Mouse (Mus musculus) intestine, postnatal 0 days (tissue): ENCODE results near the gene Nostrin. TPM values are rescaled to one million over a fixed set of nuclear protein-coding genes. Genes with fewer than 3 reads are reported as not detected.
A peak's percentile ranks its signal among the peaks of the same experiment; 100 is the strongest.

Experiments
- ATAC-seq: fragments of 200-750 bp; cut with Nextera tagmentation; 2 replicates; pipeline ENCODE4 v1.8.0; 2017; ENCODE audit warnings: mild to moderate bottlenecking, moderate TSS enrichment, moderate library complexity
- H3K27ac ChIP-seq: fragments of 300-500 bp; sonication (generic); 2 replicates; pipeline ENCODE4 v1.5.1; 2014; ENCODE audit warnings: mild to moderate bottlenecking, low read depth, low read length, moderate library complexity
- H3K27me3 ChIP-seq: fragments of 300-500 bp; sonication (generic); replicated peaks from 2 replicates; pipeline ENCODE4 v1.6.1; 2014; ENCODE audit warnings: low read length, mixed read lengths; ENCODE audit not compliant: control insufficient read depth, insufficient read depth
- H3K36me3 ChIP-seq: fragments of 300-500 bp; sonication (generic); 2 replicates; pipeline ENCODE4 v1.6.1; 2014; ENCODE audit warnings: mild to moderate bottlenecking, moderate library complexity; ENCODE audit not compliant: control insufficient read depth, insufficient read depth
- H3K4me1 ChIP-seq: fragments of 300-500 bp; sonication (generic); replicated peaks from 2 replicates; pipeline ENCODE4 v1.6.1; 2014; ENCODE audit warnings: antibody characterized with exemption, low read length, mixed read lengths; ENCODE audit not compliant: control insufficient read depth, insufficient read depth
- H3K4me2 ChIP-seq: fragments of 300-500 bp; sonication (generic); replicated peaks from 2 replicates; pipeline ENCODE4 v1.6.1; 2014; ENCODE audit warnings: low read depth, mild to moderate bottlenecking, moderate library complexity
- H3K4me3 ChIP-seq: fragments of 300-500 bp; sonication (generic); 2 replicates; pipeline ENCODE4 v1.5.1; 2014; ENCODE audit warnings: low read depth, low read length
- H3K9ac ChIP-seq: fragments of 300-500 bp; sonication (generic); 2 replicates; pipeline ENCODE4 v1.6.1; 2014; ENCODE audit warnings: mild to moderate bottlenecking, low read depth, low read length
- H3K9me3 ChIP-seq: fragments of 300-500 bp; sonication (generic); 2 replicates; pipeline ENCODE4 v1.6.1; 2016; ENCODE audit warnings: mixed run types; ENCODE audit not compliant: control insufficient read depth
- CTCF ChIP-seq: sonication (generic); IDR thresholded peaks from 2 replicates; pipeline ENCODE4 v1.5.1; 2016; ENCODE audit warnings: low read depth, mild to moderate bottlenecking, control low read depth, antibody characterized with exemption, moderate library complexity
- WGBS: fragments of 180-500 bp; shearing (Covaris S2); extraction: QIAGEN DNeasy Blood & Tissue Kit; methylation state at CpG from one replicate; pipeline ENCODE4 v1.1.7; 2014; 5-methylcytosine and 5-hydroxymethylcytosine counted together
- polyA plus RNA-seq: library from polyadenylated mRNA; unstranded; fragments of >200 nt; fragmentation: Nextera tagmentation; extraction: Ambion mirVana; gene quantifications from 2 replicates; pipeline ENCODE4 v1.2.1, GENCODE M21; 2015

The Nostrin gene
- polyA plus RNA-seq, 1 experiment from 2014 or later, result 33.3 TPM

- H3K4me1 ChIP-seq, result no peaks in the 10 kb centered on the region
- H3K9ac ChIP-seq, result no peak overlapping the region
- H3K36me3 ChIP-seq, result peaks cover 22% of the 10 kb centered on the region; the same call in 1 of the 2 replicates
- H3K27me3 ChIP-seq, result no peaks in the 10 kb centered on the region
- no peak for TF ChIP-seq CTCF
- WGBS, result 66% methylated on average over 5 of the region's 5 CpGs
- no peak overlapping the region for H3K27ac ChIP-seq
- H3K4me2 ChIP-seq, result no peak overlapping the region
- ATAC-seq, result no peak
- H3K9me3 ChIP-seq, result no peaks in the 10 kb centered on the region
- H3K4me3 ChIP-seq, result no peak overlapping the region
Measured at GRCm38 (mm10) chr2:69193555-69193954, 58.0 kb downstream of the Nostrin start.

GRCm38 (mm10) chr2:69205185-69205584 is 69.6 kb downstream of the Nostrin start:
- TF ChIP-seq CTCF, result 0 out of 2 replicates have a peak, but pooled peaks have one; percentile 8
- 5% methylated on average over 6 of the region's 6 CpGs for WGBS
- Histone ChIP-seq H3K36me3 (peaks cover 12% of the 10 kb centered on the region), H3K4me1 (0 out of 2 replicates have a peak, but pooled peaks cover 3% of the 10 kb centered on the region), H3K4me3 (peak overlapping the region; percentile 94), H3K4me2 (peak overlapping the region; percentile 90), H3K27me3 (no peaks in the 10 kb centered on the region), H3K27ac (no peak overlapping the region), H3K9ac (peak overlapping the region; percentile 73; the same call in 1 of the 2 replicates), H3K9me3 (no peaks in the 10 kb centered on the region)
- ATAC-seq, result no peak

GRCm38 (mm10) chr2:69205791-69206351 is 70.3 kb downstream of the Nostrin start, which contains the start of gene Spc25:
Gene Spc25, minus strand, starts transcription at chr2:69206194.
- no peaks in the 10 kb centered on the region for H3K9me3 ChIP-seq
- H3K4me3 ChIP-seq, result peak within 1 kb of the TSS; percentile 94
- peak within 1 kb of the TSS; percentile 73 for H3K9ac ChIP-seq
- H3K27me3 ChIP-seq, result no peaks in the 10 kb centered on the region
- peak; percentile 51 for TF ChIP-seq CTCF
- H3K36me3 ChIP-seq, result peaks cover 10% of the 10 kb centered on the region
- ATAC-seq, result peak; percentile 98
- under 1% methylated on average over 45 of the region's 46 CpGs for WGBS
- peak within 1 kb of the TSS; percentile 78 for H3K27ac ChIP-seq
- H3K4me1 ChIP-seq, result 0 out of 2 replicates have a peak, but pooled peaks cover 3% of the 10 kb centered on the region
- peak within 1 kb of the TSS; percentile 90 for H3K4me2 ChIP-seq

GRCm38 (mm10) chr2:69206523-69206922 is 70.9 kb downstream of the Nostrin start:
- Histone ChIP-seq H3K4me3 (peak overlapping the region; percentile 94), H3K4me2 (peak overlapping the region; percentile 90), H3K27ac (no peak overlapping the region), H3K36me3 (0 out of 2 replicates have a peak, but pooled peaks cover 4% of the 10 kb centered on the region), H3K27me3 (no peaks in the 10 kb centered on the region), H3K9ac (no peak overlapping the region), H3K9me3 (no peaks in the 10 kb centered on the region), H3K4me1 (0 out of 2 replicates have a peak, but pooled peaks cover 3% of the 10 kb centered on the region)
- 17% methylated on average over 7 of the region's 7 CpGs for WGBS
- TF ChIP-seq CTCF, result no peak
- ATAC-seq, result no peak

GRCm38 (mm10) chr2:69209684-69210083 is 74.1 kb downstream of the Nostrin start:
- 89% methylated on average over 3 of the region's 3 CpGs for WGBS
- no peak for ATAC-seq
- Histone ChIP-seq H3K4me3 (no peak overlapping the region), H3K4me2 (no peak overlapping the region), H3K4me1 (0 out of 2 replicates have a peak, but pooled peaks cover 3% of the 10 kb centered on the region), H3K36me3 (no peaks in the 10 kb centered on the region), H3K27me3 (no peaks in the 10 kb centered on the region), H3K9ac (no peak overlapping the region), H3K27ac (no peak overlapping the region), H3K9me3 (no peaks in the 10 kb centered on the region)
- TF ChIP-seq CTCF, result no peak

- Histone ChIP-seq H3K4me1 (0 out of 2 replicates have a peak, but pooled peaks cover 3% of the 10 kb centered on the region), H3K9me3 (no peaks in the 10 kb centered on the region), H3K4me3 (no peak within 1 kb of the TSS), H3K27ac (no peak within 1 kb of the TSS), H3K4me2 (no peak within 1 kb of the TSS), H3K27me3 (no peaks in the 10 kb centered on the region), H3K9ac (no peak within 1 kb of the TSS), H3K36me3 (no peaks in the 10 kb centered on the region)
- TF ChIP-seq CTCF, result no peak
- no peak for ATAC-seq
- WGBS, result 78% methylated on average over 7 of the region's 7 CpGs
Measured at GRCm38 (mm10) chr2:69210773-69211172, 75.2 kb downstream of the Nostrin start, which contains the start of gene G6pc2. Gene G6pc2, plus strand, starts transcription at chr2:69211073.
